Mouse (Mus musculus) splenic B cell, adult 2 months (primary cell): ENCODE data around the gene Nck2.
A peak's percentile ranks its signal among the peaks of the same experiment; 100 is the strongest.

ENCODE experiments used
- DNase-seq: peaks from one replicate; pipeline ENCODE4 v3.0.0-alpha.2; 2011; ENCODE audit warnings: low read depth, low spot score
- H3K27me3 ChIP-seq: 2 replicates; pipeline ENCODE4 v1.6.1; 2012; ENCODE audit warnings: mild to moderate bottlenecking, low read length, moderate library complexity, mixed read lengths; ENCODE audit not compliant: control insufficient read depth, poor library complexity, insufficient read depth, severe bottlenecking
- H3K36me3 ChIP-seq: 2 replicates; pipeline ENCODE4 v1.6.1; 2012; ENCODE audit warnings: mild to moderate bottlenecking, low read length, moderate library complexity, mixed read lengths; ENCODE audit not compliant: control insufficient read depth, poor library complexity, insufficient read depth, severe bottlenecking

Gene Nck2

GRCm38 (mm10) chr1:43444531-43444930, at the start of gene Nck2:
TSS of gene Nck2 (plus strand) at chr1:43444579.
- H3K27me3 ChIP-seq, result no peaks in the 10 kb centered on the region
- DNase-seq, result peak; percentile 10

GRCm38 (mm10) chr1:43395040-43395439, 49.3 kb upstream of the Nck2 start:
- no peaks in the 10 kb centered on the region for H3K27me3 ChIP-seq

More at GRCm38 (mm10) chr1:43444531-43444930, at the start of gene Nck2:
- no peaks in the 10 kb centered on the region for H3K36me3 ChIP-seq

GRCm38 (mm10) chr1:43395799-43396198, 48.6 kb upstream of the Nck2 start:
- Histone ChIP-seq H3K36me3 (no peaks in the 10 kb centered on the region), H3K27me3 (no peaks in the 10 kb centered on the region)
- DNase-seq, result no peak

More at GRCm38 (mm10) chr1:43395040-43395439, 49.3 kb upstream of the Nck2 start:
- DNase-seq, result no peak
- no peaks in the 10 kb centered on the region for H3K36me3 ChIP-seq

GRCm38 (mm10) chr1:43396522-43396921, 47.9 kb upstream of the Nck2 start:
- no peaks in the 10 kb centered on the region for H3K36me3 ChIP-seq
- H3K27me3 ChIP-seq, result no peaks in the 10 kb centered on the region
- DNase-seq, result no peak

- H3K27me3 ChIP-seq, result no peaks in the 10 kb centered on the region
- H3K36me3 ChIP-seq, result no peaks in the 10 kb centered on the region
- no peak for DNase-seq
These were observed 47.3 kb upstream of the Nck2 start for GRCm38 (mm10) chr1:43397096-43397495.

- H3K27me3 ChIP-seq, result no peaks in the 10 kb centered on the region
- H3K36me3 ChIP-seq, result no peaks in the 10 kb centered on the region
- DNase-seq, result no peak
These were observed 45.4 kb upstream of the Nck2 start for GRCm38 (mm10) chr1:43398738-43399601.

- no peaks in the 10 kb centered on the region for H3K36me3 ChIP-seq
- H3K27me3 ChIP-seq, result no peaks in the 10 kb centered on the region
- no peak for DNase-seq
These were observed 44.7 kb upstream of the Nck2 start for GRCm38 (mm10) chr1:43399602-43400216.

- no peaks in the 10 kb centered on the region for H3K36me3 ChIP-seq
- no peak for DNase-seq
- H3K27me3 ChIP-seq, result no peaks in the 10 kb centered on the region
These were observed 43.7 kb upstream of the Nck2 start for GRCm38 (mm10) chr1:43400655-43401054.

- Histone ChIP-seq H3K27me3 (no peaks in the 10 kb centered on the region), H3K36me3 (no peaks in the 10 kb centered on the region)
- DNase-seq, result no peak
These were observed 41.0 kb upstream of the Nck2 start for GRCm38 (mm10) chr1:43403341-43403740.

- no peaks in the 10 kb centered on the region for H3K36me3 ChIP-seq
- no peak for DNase-seq
- H3K27me3 ChIP-seq, result no peaks in the 10 kb centered on the region
These were observed 39.4 kb upstream of the Nck2 start for GRCm38 (mm10) chr1:43404693-43405678.

GRCm38 (mm10) chr1:43409019-43409418, 35.4 kb upstream of the Nck2 start:
- H3K27me3 ChIP-seq, result no peaks in the 10 kb centered on the region
- no peaks in the 10 kb centered on the region for H3K36me3 ChIP-seq
- DNase-seq, result no peak

GRCm38 (mm10) chr1:43412825-43413224, 31.6 kb upstream of the Nck2 start:
- DNase-seq, result no peak
- Histone ChIP-seq H3K27me3 (no peaks in the 10 kb centered on the region), H3K36me3 (no peaks in the 10 kb centered on the region)

GRCm38 (mm10) chr1:43413298-43413697, 31.1 kb upstream of the Nck2 start:
- Histone ChIP-seq H3K27me3 (no peaks in the 10 kb centered on the region), H3K36me3 (no peaks in the 10 kb centered on the region)
- no peak for DNase-seq

- Histone ChIP-seq H3K36me3 (no peaks in the 10 kb centered on the region), H3K27me3 (no peaks in the 10 kb centered on the region)
- no peak for DNase-seq
These were observed 30.6 kb upstream of the Nck2 start for GRCm38 (mm10) chr1:43413749-43414148.
